In the genomic region with DNA sequence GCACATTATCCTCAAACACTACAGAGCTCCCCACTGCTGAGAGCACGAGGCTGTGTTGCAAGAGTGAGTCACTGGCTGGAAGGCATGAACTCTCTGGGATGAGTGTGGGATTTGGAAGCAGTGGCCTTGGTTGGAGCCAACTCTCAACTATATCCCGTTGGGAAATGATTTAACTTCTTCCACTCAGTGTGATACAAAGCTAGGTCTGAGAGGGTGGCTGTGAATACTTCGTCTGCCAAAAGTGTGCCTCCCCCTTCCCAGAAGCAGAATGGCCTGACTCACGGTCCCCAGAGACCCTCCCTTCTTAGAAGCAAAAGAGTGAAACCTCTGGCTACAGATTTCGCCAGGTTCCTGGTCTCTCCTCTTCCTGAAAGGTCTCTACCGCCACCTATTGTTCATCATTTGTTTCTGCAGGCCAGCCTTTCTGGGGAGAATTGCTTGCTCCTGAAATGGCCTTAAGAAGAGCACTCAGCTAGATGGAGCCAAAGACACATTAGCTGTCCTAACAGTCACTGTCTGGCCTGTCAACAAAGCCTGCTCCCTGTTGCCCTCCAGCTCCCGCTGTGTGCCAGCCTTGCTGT, we compare ENCODE assay signal across 8 mouse cellular contexts. TPM values are rescaled to one million over a fixed set of nuclear protein-coding genes. Genes with fewer than 3 reads are reported as not detected.
DNase-seq lines count a peak whose midpoint lies in the region; ATAC-seq and TF ChIP-seq lines count a peak whose summit lies in the region.

No protein-coding gene starts in this region.

- peak; percentile 92 for ATAC-seq in frontal cortex, adult (ENCODE audit: low TSS enrichment)
- peak; percentile 39; the same call in 1 of the 2 replicates for ATAC-seq in neutrophil, adult 5-6 weeks (ENCODE audit: extremely low read depth, insufficient number of reproducible peaks, low FRiP score, poor library complexity, severe bottlenecking)

- peak; percentile 69 for DNase-seq in ES-E14 (ENCODE audit: low read depth, low spot score)
- peak; percentile 70 for DNase-seq in cerebellum, adult 8-10 months
- peak; percentile 84 for DNase-seq in heart, postnatal 4 days
- peak; percentile 70 to 78 for DNase-seq in layer of hippocampus, adult 2 months (ENCODE audit: low spot score in 2 of 2)
- peak; percentile 57 for DNase-seq in lung, adult 2 months
- peak; percentile 32 to 38 for DNase-seq in thymus, postnatal 36 days

- H3K9ac ChIP-seq in ES-E14 (ENCODE audit: insufficient read depth, low read depth, low read length, poor library complexity, severe bottlenecking) = no peak overlapping the region

- H3K27ac ChIP-seq in ES-E14 (ENCODE audit: insufficient read depth, low read depth, low read length, poor library complexity, severe bottlenecking) = no peak overlapping the region
- 0 out of 2 replicates have a peak overlapping the region, but pooled peaks have one; percentile 2 for H3K27ac ChIP-seq in layer of hippocampus, adult 2 months

- peak; percentile 96 for TF ChIP-seq CTCF in layer of hippocampus, adult 2 months (conservative IDR thresholded peaks at IDR 0.05)
- TF ChIP-seq CTCF in lung, adult 2 months (IDR thresholded peaks at IDR 0.05; ENCODE audit: insufficient read depth, low read length) = no peak

- H3K9me3 ChIP-seq in ES-E14 (ENCODE audit: control insufficient read depth, insufficient read depth, low read depth, low read length) = no peaks in the 10 kb centered on the region

- H3K36me3 ChIP-seq in ES-E14 (ENCODE audit: control insufficient read depth, insufficient read depth, low read length, poor library complexity, severe bottlenecking) = no peaks in the 10 kb centered on the region

- 7% methylated on average over 7 of the region's 7 CpGs for WGBS in lung, adult 2 months

- peaks cover 0 to 2% of the 10 kb centered on the region in 2 experiments; a peak in 1 of 4 replicates for H3K4me1 ChIP-seq in ES-E14 (ENCODE audit: control insufficient read depth in 2 of 2, insufficient read depth in 2 of 2, low read length in 2 of 2, poor library complexity in 1 of 2)
- peaks cover 3% of the 10 kb centered on the region; the same call in 1 of the 2 replicates for H3K4me1 ChIP-seq in lung, adult 2 months (ENCODE audit: control insufficient read depth, insufficient read depth, low read length)

- no peak for TF ChIP-seq POLR2A in lung, adult 2 months (IDR thresholded peaks at IDR 0.05; ENCODE audit: borderline replicate concordance, extremely low read depth, low read depth, low read length)

- H3K4me3 ChIP-seq in ES-E14 (ENCODE audit: insufficient read depth in 1 of 2, low read depth in 1 of 2, low read length in 2 of 2, poor library complexity in 1 of 2, severe bottlenecking in 1 of 2) = no peak overlapping the region
- no peak overlapping the region; the same call in 1 of the 2 replicates for H3K4me3 ChIP-seq in layer of hippocampus, adult 2 months
- H3K4me3 ChIP-seq in lung, adult 2 months (replicated peaks; ENCODE audit: extremely low read depth, low read depth, low read length) = peak overlapping the region; percentile 53

- in situ Hi-C loops in ES-E14 (cut with MboI; ENCODE audit: low sequenced_read_pairs in 2 of 2, unreplicated experiment in 2 of 2) = no loop called here

TF ChIP-seq in ES-E14, 5 proteins besides CTCF, POLR2A, EP300 and RAD21:
- no peak for TF ChIP-seq MAFK (IDR thresholded peaks at IDR 0.05; ENCODE audit: insufficient read depth, low read depth, low read length)
- TF ChIP-seq CHD2 (IDR thresholded peaks at IDR 0.05; ENCODE audit: low read depth, low read length) = no peak
- TF ChIP-seq HCFC1 (IDR thresholded peaks at IDR 0.05; ENCODE audit: borderline replicate concordance, insufficient read depth, low read length) = no peak
- TF ChIP-seq ZC3H11A (IDR thresholded peaks at IDR 0.05; ENCODE audit: borderline replicate concordance, low read depth, low read length) = peak; percentile 72; the same call in 1 of the 2 replicates
- no peak for TF ChIP-seq ZNF384 (IDR thresholded peaks at IDR 0.05; ENCODE audit: low read depth, low read length)

RNA-seq across cellular contexts. Expression of a gene that starts 24.2 kb away (rescaled TPM):
- total RNA-seq in ES-E14 (2012; rRNA removed) = 7.7 and 8.6 TPM in 2 replicates
- 100 to 1,000 TPM; 104 to 106 TPM for total RNA-seq in heart, postnatal 4 days (2021)
- total RNA-seq in layer of hippocampus, adult 2 months (2021) = 10 to 100 TPM; 87.9 to 92.3 TPM
- 29.5 and 36.9 TPM in 2 replicates for polyA plus RNA-seq in lung, adult 2 months (2012; rRNA removed)
- total RNA-seq in neutrophil, adult 5-6 weeks (2017) = 10.2 and 15.4 TPM in 2 replicates
